In the genomic region with DNA sequence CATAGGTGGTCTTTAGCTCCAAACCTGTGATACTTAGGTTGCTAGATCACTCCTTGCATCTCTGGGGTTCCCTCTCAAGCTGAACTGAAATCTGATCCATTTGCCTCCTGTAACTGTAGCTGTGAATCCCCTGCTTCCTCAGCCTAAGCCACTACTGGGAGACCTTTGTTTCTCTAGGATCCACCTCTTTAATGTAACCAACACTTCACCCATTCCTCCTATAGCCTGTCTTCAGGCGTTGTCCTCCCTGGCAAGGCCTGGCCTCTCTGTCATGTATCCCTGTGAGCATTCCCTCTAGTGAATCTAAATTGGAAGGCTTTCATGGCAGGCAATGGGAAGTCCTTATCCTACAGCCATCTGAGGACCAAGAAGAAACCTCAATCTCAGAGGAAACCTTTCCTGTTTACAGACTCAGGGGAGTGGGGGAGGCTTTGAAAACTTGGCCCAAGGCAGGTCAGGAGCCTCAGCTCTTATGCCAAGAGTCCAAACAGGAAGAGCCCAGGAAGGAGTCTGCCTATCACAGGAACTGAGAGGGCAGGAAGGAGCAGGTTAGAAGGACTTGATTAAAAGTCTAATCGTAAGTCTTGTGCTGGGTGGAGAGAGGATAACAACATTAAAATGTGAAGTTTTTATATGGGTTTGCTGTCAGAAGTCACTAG, we compare ENCODE assay signal across 9 mouse cellular contexts. TPM values are rescaled to one million over a fixed set of nuclear protein-coding genes. Genes with fewer than 3 reads are reported as not detected.
DNase-seq lines count a peak whose midpoint lies in the region; ATAC-seq and TF ChIP-seq lines count a peak whose summit lies in the region.
"Had no signal": no experiment of that assay in that cellular context is flagged by ENCODE, and none has a peak within 500 bp of the region (broad histone marks: within the 10 kb centered on the region; RNA-seq: fewer than 3 reads in every experiment).

No protein-coding gene starts in this region.

- H3K36me3 ChIP-seq in forebrain, embryonic 16.5 days (ENCODE audit: control insufficient read depth, insufficient read depth) = no peaks in the 10 kb centered on the region
- no peaks in the 10 kb centered on the region for H3K36me3 ChIP-seq in forebrain, embryonic 11.5 days (ENCODE audit: control insufficient read depth, insufficient read depth, low read length)
- H3K36me3 ChIP-seq in heart, embryonic 10.5 days = no peaks in the 10 kb centered on the region
- no peaks in the 10 kb centered on the region for H3K36me3 ChIP-seq in kidney, postnatal 0 days (ENCODE audit: insufficient read depth, low read length)
- H3K36me3 ChIP-seq in lung, embryonic 16.5 days (ENCODE audit: control insufficient read depth, insufficient read depth, low read length) = no peaks in the 10 kb centered on the region
- H3K36me3 ChIP-seq: forebrain, embryonic 12.5 days had no signal

- H3K4me3 ChIP-seq in forebrain, embryonic 16.5 days (replicated peaks; ENCODE audit: low read length) = no peak overlapping the region
- H3K4me3 ChIP-seq in forebrain, embryonic 11.5 days (ENCODE audit: low read depth, low read length) = no peak overlapping the region
- H3K4me3 ChIP-seq in heart, embryonic 10.5 days = no peak overlapping the region
- H3K4me3 ChIP-seq in kidney, postnatal 0 days (replicated peaks; ENCODE audit: low read depth, low read length) = no peak overlapping the region
- H3K4me3 ChIP-seq in lung, embryonic 16.5 days (ENCODE audit: low read length) = no peak overlapping the region
- H3K4me3 ChIP-seq: forebrain, embryonic 12.5 days had no signal

- intact Hi-C loops in left cerebral cortex, postnatal 14 days (cut with DNase I) = no loop called here

- ATAC-seq in forebrain, embryonic 16.5 days = no peak
- ATAC-seq in forebrain, embryonic 11.5 days (replicated peaks; ENCODE audit: low FRiP score) = no peak
- ATAC-seq in kidney, postnatal 0 days (replicated peaks; ENCODE audit: low FRiP score, low read depth) = peak; percentile 59; the same call in 1 of the 2 replicates
- ATAC-seq in lung, embryonic 16.5 days (ENCODE audit: low read depth) = peak; percentile 75
- no peak for ATAC-seq in cerebellum, adult (ENCODE audit: insufficient number of reproducible peaks, low FRiP score, low TSS enrichment)

- DNase-seq in forebrain, embryonic 11.5 days (ENCODE audit: low spot score) = no peak
- no peak for DNase-seq in heart, embryonic 10.5 days (ENCODE audit: low spot score)
- peak; percentile 76 for DNase-seq in kidney, postnatal 0 days (ENCODE audit: low spot score)
- no peak for DNase-seq in Muller cell, postnatal 12 days (ENCODE audit: inconsistent ontology term)
- DNase-seq in left cerebral cortex, postnatal 14 days (ENCODE audit: low spot score in 2 of 2) = no peak

- peaks cover 21% of the 10 kb centered on the region for H3K4me1 ChIP-seq in forebrain, embryonic 16.5 days (replicated peaks; ENCODE audit: control insufficient read depth, insufficient read depth, low read length)
- H3K4me1 ChIP-seq in forebrain, embryonic 11.5 days (replicated peaks; ENCODE audit: control insufficient read depth, insufficient read depth, low read length) = peaks cover 11% of the 10 kb centered on the region; the same call in 1 of the 2 replicates
- peaks cover 67% of the 10 kb centered on the region for H3K4me1 ChIP-seq in heart, embryonic 10.5 days
- H3K4me1 ChIP-seq in kidney, postnatal 0 days (replicated peaks; ENCODE audit: insufficient read depth, low read length) = peaks cover 9% of the 10 kb centered on the region; the same call in 1 of the 2 replicates
- peaks cover 20% of the 10 kb centered on the region for H3K4me1 ChIP-seq in lung, embryonic 16.5 days (replicated peaks; ENCODE audit: control insufficient read depth, insufficient read depth, low read length)

- 0 out of 2 replicates have a peak overlapping the region, but pooled peaks have one; percentile 2 for H3K27ac ChIP-seq in forebrain, embryonic 16.5 days (ENCODE audit: low read length)
- H3K27ac ChIP-seq in forebrain, embryonic 11.5 days (ENCODE audit: low read depth, low read length) = no peak overlapping the region
- H3K27ac ChIP-seq in heart, embryonic 10.5 days = peak overlapping the region; percentile 3; the same call in 1 of the 2 replicates
- H3K27ac ChIP-seq in kidney, postnatal 0 days = peak overlapping the region; percentile 38
- H3K27ac ChIP-seq in lung, embryonic 16.5 days (ENCODE audit: low read length) = 0 out of 2 replicates have a peak overlapping the region, but pooled peaks have one; percentile 23
- H3K27ac ChIP-seq: forebrain, embryonic 12.5 days had no signal

- TF ChIP-seq CTCF in kidney, postnatal 0 days (IDR thresholded peaks at IDR 0.05; ENCODE audit: low read depth) = no peak

- no peaks in the 10 kb centered on the region for H3K27me3 ChIP-seq in forebrain, embryonic 16.5 days (replicated peaks; ENCODE audit: control insufficient read depth, insufficient read depth, low read length)
- no peaks in the 10 kb centered on the region for H3K27me3 ChIP-seq in forebrain, embryonic 11.5 days (ENCODE audit: control insufficient read depth, insufficient read depth, low read length)
- H3K27me3 ChIP-seq in heart, embryonic 10.5 days (ENCODE audit: insufficient read depth, poor library complexity, severe bottlenecking) = no peaks in the 10 kb centered on the region
- no peaks in the 10 kb centered on the region for H3K27me3 ChIP-seq in kidney, postnatal 0 days (ENCODE audit: insufficient read depth, low read length)
- no peaks in the 10 kb centered on the region for H3K27me3 ChIP-seq in lung, embryonic 16.5 days (ENCODE audit: control insufficient read depth, insufficient read depth, low read depth, low read length)
- H3K27me3 ChIP-seq: forebrain, embryonic 12.5 days had no signal

- H3K9me3 ChIP-seq in forebrain, embryonic 16.5 days (ENCODE audit: control insufficient read depth, low read length) = no peaks in the 10 kb centered on the region
- no peaks in the 10 kb centered on the region for H3K9me3 ChIP-seq in forebrain, embryonic 11.5 days (ENCODE audit: control insufficient read depth, low read length)
- H3K9me3 ChIP-seq in heart, embryonic 10.5 days = no peaks in the 10 kb centered on the region
- no peaks in the 10 kb centered on the region for H3K9me3 ChIP-seq in kidney, postnatal 0 days (replicated peaks; ENCODE audit: low read length)
- no peaks in the 10 kb centered on the region for H3K9me3 ChIP-seq in lung, embryonic 16.5 days (ENCODE audit: control insufficient read depth, low read length)
- H3K9me3 ChIP-seq: forebrain, embryonic 12.5 days had no signal

- no peak overlapping the region for H3K4me2 ChIP-seq in forebrain, embryonic 16.5 days (ENCODE audit: low read length)
- H3K4me2 ChIP-seq in forebrain, embryonic 11.5 days (ENCODE audit: low read depth, low read length, severe bottlenecking) = no peak overlapping the region
- H3K4me2 ChIP-seq in kidney, postnatal 0 days (ENCODE audit: low read length) = no peak overlapping the region
- no peak overlapping the region for H3K4me2 ChIP-seq in lung, embryonic 16.5 days (ENCODE audit: low read depth, low read length)
- H3K4me2 ChIP-seq: forebrain, embryonic 12.5 days had no signal

- WGBS in forebrain, embryonic 16.5 days = 90% methylated on average over 2 of the region's 2 CpGs
- 80% methylated on average over 2 of the region's 2 CpGs for WGBS in forebrain, embryonic 11.5 days
- WGBS in heart, embryonic 10.5 days = 67% methylated on average over 2 of the region's 2 CpGs
- 10% methylated on average over 2 of the region's 2 CpGs for WGBS in kidney, postnatal 0 days
- WGBS in lung, embryonic 16.5 days = 40% methylated on average over 2 of the region's 2 CpGs

- no peak overlapping the region for H3K9ac ChIP-seq in forebrain, embryonic 16.5 days (replicated peaks; ENCODE audit: low read depth, low read length)
- no peak overlapping the region for H3K9ac ChIP-seq in forebrain, embryonic 11.5 days (ENCODE audit: low read length)
- H3K9ac ChIP-seq in kidney, postnatal 0 days (ENCODE audit: low read depth, low read length) = no peak overlapping the region
- no peak overlapping the region for H3K9ac ChIP-seq in lung, embryonic 16.5 days (ENCODE audit: low read length)
- H3K9ac ChIP-seq: forebrain, embryonic 12.5 days had no signal

RNA-seq across cellular contexts. Expression of a gene that starts 28.7 kb away (rescaled TPM):
- 143 and 164 TPM in 2 replicates for polyA plus RNA-seq in forebrain, embryonic 16.5 days (2015; fragmentation: Nextera tagmentation; extraction: Ambion mirVana)
- polyA plus RNA-seq in forebrain, embryonic 11.5 days (2014; fragmentation: Nextera tagmentation; extraction: Ambion mirVana) = 28.0 and 28.3 TPM in 2 replicates
- 107 and 120 TPM in 2 replicates for polyA plus RNA-seq in heart, embryonic 10.5 days (2016; fragmentation: Nextera tagmentation; extraction: Ambion mirVana)
- 98.4 and 105 TPM in 2 replicates for polyA plus RNA-seq in kidney, postnatal 0 days (2015; fragmentation: Nextera tagmentation; extraction: Ambion mirVana)
- 144 and 149 TPM in 2 replicates for polyA plus RNA-seq in lung, embryonic 16.5 days (2015; fragmentation: Nextera tagmentation; extraction: Ambion mirVana)
- 10 to 100 TPM; 28.1 to 39.9 TPM for total RNA-seq in left cerebral cortex, postnatal 14 days (2021)

Comparison
In these comparisons a context has a peak if more than half of its experiments do, and no peak if none do; other contexts are left out.
1. ATAC-seq: peak in kidney, postnatal 0 days (single experiment) and lung, embryonic 16.5 days (single experiment); none in forebrain, embryonic 16.5 days (single experiment), forebrain, embryonic 11.5 days (single experiment) and cerebellum, adult (single experiment).